Mouse (Mus musculus): ENCODE measurements around the gene Sftpd. TPM values are rescaled to one million over a fixed set of nuclear protein-coding genes. Genes with fewer than 3 reads are reported as not detected.

The Sftpd gene
- 0.32 TPM for polyA plus RNA-seq (2014; fragmentation: Illumina TruSeq; extraction: RNeasy Lipid Tissue Mini Kit (QIAGEN cat#74804); ENCODE audit: low read depth, low replicate concordance)

DNA sequence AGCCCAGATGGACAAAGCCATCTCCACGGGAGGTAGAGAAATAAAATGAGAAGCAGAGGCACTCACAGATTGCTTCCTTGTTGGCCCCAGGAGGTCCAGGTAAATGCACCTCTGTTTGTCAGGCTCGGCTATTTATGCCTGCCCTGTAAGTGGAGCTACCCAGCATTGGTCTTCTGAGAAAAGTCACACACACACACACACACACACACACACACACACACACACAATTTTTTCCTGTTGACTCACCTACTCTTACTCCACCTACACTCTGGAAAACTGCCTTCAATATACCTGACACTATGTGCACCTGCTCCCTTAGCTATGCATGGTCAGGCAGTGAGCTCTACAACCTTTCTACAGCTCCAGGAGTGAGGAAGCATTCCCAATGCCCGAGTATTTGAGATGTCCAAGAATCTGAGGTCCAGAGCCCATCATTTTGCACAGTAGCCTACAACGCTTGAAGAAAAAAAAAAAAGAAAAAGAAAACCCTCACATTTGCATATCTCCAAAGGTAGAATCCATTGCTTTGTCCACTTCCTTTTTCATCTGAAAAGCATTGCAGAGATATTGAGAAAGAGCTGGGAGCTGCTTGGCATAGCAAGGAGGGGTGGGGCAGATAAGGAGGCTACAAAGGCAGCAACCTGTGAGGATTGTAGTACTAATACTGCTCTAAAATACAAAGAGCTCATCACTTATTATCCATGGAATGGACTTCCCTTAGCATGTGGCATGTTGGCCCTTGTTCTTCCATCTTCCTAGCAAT is at the start of gene Sftpd:
TSS of gene Sftpd (minus strand) at position 91 of the 763 bp plus-strand sequence.

DNA sequence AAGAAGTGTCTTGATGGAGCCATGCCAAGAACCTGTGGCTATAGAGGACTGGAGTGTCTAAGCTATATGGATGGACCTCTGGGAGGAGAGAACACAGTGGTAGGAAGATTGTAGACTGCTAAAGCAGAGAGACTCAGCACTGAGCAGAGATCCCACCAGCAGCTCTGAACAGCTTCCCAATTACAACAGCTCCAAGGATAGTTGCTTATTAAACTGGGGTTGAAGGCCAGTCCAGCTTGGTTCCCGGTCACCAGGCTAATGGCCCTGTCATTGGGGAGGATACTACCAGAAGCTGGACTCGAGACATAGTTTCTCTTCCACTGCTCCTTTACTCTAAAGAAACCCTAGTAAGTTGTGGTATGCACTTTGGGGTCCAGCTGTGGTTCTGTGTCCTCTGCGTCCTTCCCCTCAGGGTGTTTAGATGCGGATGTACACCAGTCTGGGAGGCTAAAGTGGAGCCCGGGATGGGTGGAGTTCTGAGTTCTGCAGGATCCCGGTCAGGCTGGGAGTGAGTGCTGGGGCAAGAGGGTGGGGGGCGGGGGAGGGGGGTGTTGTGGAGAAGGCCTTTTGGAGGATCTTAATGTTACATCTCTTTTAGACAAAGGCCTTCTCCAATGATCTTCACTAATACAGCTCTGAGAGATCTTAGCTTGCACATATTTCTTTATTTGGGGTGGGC is 33.6 kb downstream of the Sftpd start, which contains the start of gene Mbl1:
TSS of gene Mbl1 (plus strand) at position 239 of the 679 bp plus-strand sequence.

DNA sequence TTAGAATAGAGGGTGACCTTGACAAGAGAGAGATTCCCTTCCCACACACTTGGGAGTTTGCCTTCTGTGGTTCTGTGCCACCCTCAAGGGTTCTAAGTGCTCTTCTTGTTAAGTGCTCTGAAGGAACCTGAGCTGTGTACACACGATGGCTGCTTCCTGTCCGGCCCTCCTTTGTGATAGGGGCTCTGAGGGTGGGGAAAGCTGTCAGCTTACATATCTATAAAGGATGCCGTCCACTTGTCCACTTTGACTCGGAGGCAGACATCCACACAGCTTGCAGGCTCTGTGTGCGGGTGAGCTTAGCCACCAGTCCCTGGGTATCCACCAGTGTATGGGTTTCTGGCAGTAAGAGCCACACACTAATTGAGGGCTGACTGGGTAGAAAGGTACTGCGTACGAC is 53.4 kb downstream of the Sftpd start, which contains the start of gene Sftpa1:
TSS of gene Sftpa1 (plus strand) at position 243 of the 400 bp plus-strand sequence.

Other genes with a start within 250 kb of the Sftpd start
- gene Tspan14, start 218.3 kb downstream of the Sftpd start, polyA plus RNA-seq (2014; fragmentation: Illumina TruSeq; extraction: RNeasy Lipid Tissue Mini Kit (QIAGEN cat#74804); ENCODE audit: low read depth, low replicate concordance), result 7.7 TPM
- 106 TPM for gene Fam213a, start 171.4 kb downstream of the Sftpd start, polyA plus RNA-seq (2014; fragmentation: Illumina TruSeq; extraction: RNeasy Lipid Tissue Mini Kit (QIAGEN cat#74804); ENCODE audit: low read depth, low replicate concordance)
- not detected for gene Dydc2, start 115.9 kb downstream of the Sftpd start, polyA plus RNA-seq (2014; fragmentation: Illumina TruSeq; extraction: RNeasy Lipid Tissue Mini Kit (QIAGEN cat#74804); ENCODE audit: low read depth, low replicate concordance)
- not detected for gene Dydc1, start 112.2 kb downstream of the Sftpd start, polyA plus RNA-seq (2014; fragmentation: Illumina TruSeq; extraction: RNeasy Lipid Tissue Mini Kit (QIAGEN cat#74804); ENCODE audit: low read depth, low replicate concordance)
- 2,624 TPM for gene Mat1a, start 80.1 kb downstream of the Sftpd start, polyA plus RNA-seq (2014; fragmentation: Illumina TruSeq; extraction: RNeasy Lipid Tissue Mini Kit (QIAGEN cat#74804); ENCODE audit: low read depth, low replicate concordance)
- 0.74 TPM for gene Sftpa1, start 53.4 kb downstream of the Sftpd start, polyA plus RNA-seq (2014; fragmentation: Illumina TruSeq; extraction: RNeasy Lipid Tissue Mini Kit (QIAGEN cat#74804); ENCODE audit: low read depth, low replicate concordance)
- gene Mbl1, start 33.7 kb downstream of the Sftpd start, polyA plus RNA-seq (2014; fragmentation: Illumina TruSeq; extraction: RNeasy Lipid Tissue Mini Kit (QIAGEN cat#74804); ENCODE audit: low read depth, low replicate concordance), result 161 TPM
- gene Gm2832, start 93.7 kb upstream of the Sftpd start, polyA plus RNA-seq (2014; fragmentation: Illumina TruSeq; extraction: RNeasy Lipid Tissue Mini Kit (QIAGEN cat#74804); ENCODE audit: low read depth, low replicate concordance), result not detected
- not detected for gene Gm5798, start 163.5 kb upstream of the Sftpd start, polyA plus RNA-seq (2014; fragmentation: Illumina TruSeq; extraction: RNeasy Lipid Tissue Mini Kit (QIAGEN cat#74804); ENCODE audit: low read depth, low replicate concordance)
- gene Gm7945, start 201.2 kb upstream of the Sftpd start, polyA plus RNA-seq (2014; fragmentation: Illumina TruSeq; extraction: RNeasy Lipid Tissue Mini Kit (QIAGEN cat#74804); ENCODE audit: low read depth, low replicate concordance), result not detected
- not detected for gene Gm6482, start 223.1 kb upstream of the Sftpd start, polyA plus RNA-seq (2014; fragmentation: Illumina TruSeq; extraction: RNeasy Lipid Tissue Mini Kit (QIAGEN cat#74804); ENCODE audit: low read depth, low replicate concordance)

Data from liver, adult 10 weeks (tissue).